Mouse (Mus musculus) adrenal gland, postnatal 36 days (tissue): ENCODE results near the gene Tpm1. TPM values are rescaled to one million over a fixed set of nuclear protein-coding genes. Genes with fewer than 3 reads are reported as not detected.

Source experiments
- DNase-seq, 2 experiments: peaks; one replicate each; pipeline ENCODE4 v3.0.0; 2021; ENCODE audit warnings: mixed read lengths in 1 of 2
- total RNA-seq, 2 experiments: library from RNA; stranded (reverse); gene quantifications; 2 replicates each; pipeline ENCODE4 v1.2.3; 2021

Tpm1 gene
- total RNA-seq, 2 experiments from 2014 or later = 145 to 272 TPM

DNA sequence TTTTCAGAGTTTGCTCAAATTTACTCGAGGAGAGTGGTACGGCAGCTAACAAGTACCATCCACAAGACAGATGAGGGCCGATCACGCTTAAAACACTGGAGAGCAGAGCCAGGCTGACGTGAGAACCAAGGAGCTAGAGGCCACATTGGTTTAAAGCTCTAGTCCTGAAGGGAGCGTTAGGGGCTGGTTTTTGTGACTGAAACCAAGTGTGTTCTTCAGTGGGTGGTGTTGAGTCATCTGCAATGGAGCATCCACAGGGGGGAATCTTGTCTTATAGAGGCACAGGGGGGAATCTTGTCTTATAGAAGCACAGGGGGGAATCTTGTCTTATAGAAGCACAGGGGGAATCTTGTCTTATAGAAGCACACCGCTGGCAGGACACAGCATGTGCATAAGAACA lies 22.3 kb downstream of the Tpm1 start:
- DNase-seq = no peak

GRCm38 (mm10) chr9:67026061-67026460 lies 23.1 kb downstream of the Tpm1 start:
- DNase-seq = no peak

GRCm38 (mm10) chr9:67024889-67025692 lies 24.1 kb downstream of the Tpm1 start:
- peak; percentile 76 to 82 for DNase-seq

DNA sequence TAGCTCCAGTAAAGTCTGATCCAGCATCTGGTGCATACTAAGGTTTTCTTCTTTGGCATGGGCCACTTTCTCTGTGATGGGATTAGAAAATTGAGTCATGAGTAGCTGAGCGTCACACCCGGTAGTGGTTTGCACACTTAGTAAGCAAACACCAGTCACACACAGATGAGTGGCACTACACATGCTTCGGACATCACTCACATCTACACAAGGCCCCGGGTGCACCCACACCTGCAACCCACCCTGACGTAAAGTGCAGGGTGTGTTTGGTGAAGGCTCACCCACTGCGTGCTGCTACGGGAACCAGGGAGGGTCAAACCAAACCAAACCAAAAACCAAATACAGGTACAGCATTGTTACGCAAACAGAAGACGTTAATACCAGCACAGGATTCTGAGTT lies 25.8 kb downstream of the Tpm1 start:
- DNase-seq = no peak

DNA sequence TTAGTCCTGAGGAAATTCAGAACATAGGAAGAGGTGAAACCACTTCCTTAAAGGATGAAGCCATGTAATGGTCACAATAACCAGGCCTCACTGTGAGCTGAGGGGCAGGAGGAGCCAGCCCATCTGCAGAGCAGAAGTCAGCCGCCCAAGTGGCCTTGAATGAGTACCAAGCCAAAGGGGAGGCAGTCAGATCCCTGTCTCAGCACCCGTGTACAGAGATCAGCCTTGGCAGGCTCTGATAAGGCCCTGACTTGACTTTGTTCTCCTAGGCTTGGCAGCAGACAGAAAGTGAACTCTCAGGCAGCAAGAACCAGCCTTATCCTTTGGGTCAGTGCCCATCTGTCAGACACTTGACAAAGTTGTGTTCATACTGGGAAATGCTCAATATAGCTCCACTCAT lies 29.1 kb downstream of the Tpm1 start:
- peak; percentile 75 to 77 for DNase-seq

DNA sequence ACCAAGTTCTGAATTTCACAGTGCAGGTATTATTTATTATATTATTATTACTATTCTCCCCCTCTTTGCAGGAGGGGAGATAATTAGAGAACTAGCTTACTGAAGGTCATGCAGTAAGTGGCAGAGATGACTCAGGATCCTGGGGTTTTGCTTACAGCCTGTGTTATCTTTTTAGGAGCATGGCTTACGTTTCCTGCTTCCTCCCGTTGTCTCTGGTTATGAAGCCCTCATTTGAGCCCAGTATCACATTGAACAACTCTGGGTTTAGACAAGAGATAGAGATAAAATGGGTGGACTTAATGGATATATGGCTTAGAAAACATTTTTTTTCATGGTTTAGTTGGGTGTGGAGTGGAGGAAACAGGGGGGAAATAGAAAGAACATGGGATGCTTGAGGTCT lies 35.7 kb downstream of the Tpm1 start:
- no peak for DNase-seq

- DNase-seq = no peak
These were observed 36.7 kb downstream of the Tpm1 start for GRCm38 (mm10) chr9:67012470-67012869.

DNA sequence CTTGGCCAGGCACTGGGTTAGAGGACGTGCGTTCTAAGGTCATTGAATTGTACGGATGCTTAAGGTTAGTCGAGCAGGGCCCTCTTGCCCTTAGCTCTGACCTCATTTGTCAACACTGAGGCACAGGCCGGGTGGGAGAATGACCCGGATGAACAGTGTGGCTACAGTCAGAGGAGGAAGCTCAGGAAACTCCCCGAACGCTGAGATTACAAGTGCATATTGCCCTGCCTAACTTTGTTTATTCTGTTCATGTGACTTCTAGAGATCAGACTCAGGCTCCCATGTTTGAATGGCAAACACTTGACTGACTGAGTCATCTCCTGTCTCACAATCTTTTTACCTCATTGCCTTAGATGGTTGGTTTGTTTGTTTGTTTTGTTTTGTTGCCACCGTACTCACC lies 37.7 kb downstream of the Tpm1 start:
- no peak for DNase-seq

DNA sequence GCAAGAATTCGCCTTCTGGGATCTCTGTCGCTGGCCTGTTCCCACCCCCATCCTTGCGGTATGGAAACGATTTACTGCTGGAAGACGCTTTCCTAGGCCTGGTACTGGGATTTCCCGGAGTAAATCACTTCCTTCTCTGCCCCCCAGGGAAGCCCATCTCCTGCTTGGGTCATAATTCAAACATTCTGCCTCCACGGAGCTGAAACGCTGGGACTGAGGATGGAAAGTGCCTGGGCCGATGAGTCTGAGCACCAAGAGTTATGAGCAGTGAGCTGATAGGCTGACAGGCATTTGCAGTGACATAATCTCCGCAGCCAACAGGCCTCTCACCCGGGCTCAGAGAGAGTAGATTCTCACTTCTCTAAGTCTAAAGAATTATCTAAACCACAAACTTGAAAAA lies 40.4 kb downstream of the Tpm1 start:
- no peak for DNase-seq

- no peak for DNase-seq
These were observed 42.8 kb downstream of the Tpm1 start for GRCm38 (mm10) chr9:67006376-67006775.

GRCm38 (mm10) chr9:67005161-67005742 lies 44.0 kb downstream of the Tpm1 start:
- no peak for DNase-seq

DNA sequence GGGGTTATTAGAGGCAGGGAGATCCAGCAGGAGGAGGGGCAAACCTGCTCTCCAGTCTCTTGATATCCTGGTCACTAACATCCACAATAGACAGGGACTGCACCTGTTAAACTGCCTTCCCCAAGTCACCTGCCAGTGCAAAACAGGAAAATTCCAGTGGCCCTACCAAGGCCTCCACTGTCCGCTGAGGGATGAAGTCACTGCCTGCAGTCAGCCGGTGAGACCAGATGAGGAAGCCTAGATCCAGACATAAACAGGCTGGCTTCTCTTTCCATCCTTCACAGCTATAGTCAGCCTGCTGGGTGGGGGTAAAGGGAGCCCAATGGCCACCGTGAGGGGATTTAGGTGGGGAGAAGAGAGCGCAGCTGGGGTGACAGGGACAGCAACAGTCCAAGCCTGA lies 45.5 kb downstream of the Tpm1 start:
- DNase-seq = peak; percentile 39 to 40

GRCm38 (mm10) chr9:67003156-67003555 lies 46.0 kb downstream of the Tpm1 start:
- peak; percentile 54 to 57 for DNase-seq

DNA sequence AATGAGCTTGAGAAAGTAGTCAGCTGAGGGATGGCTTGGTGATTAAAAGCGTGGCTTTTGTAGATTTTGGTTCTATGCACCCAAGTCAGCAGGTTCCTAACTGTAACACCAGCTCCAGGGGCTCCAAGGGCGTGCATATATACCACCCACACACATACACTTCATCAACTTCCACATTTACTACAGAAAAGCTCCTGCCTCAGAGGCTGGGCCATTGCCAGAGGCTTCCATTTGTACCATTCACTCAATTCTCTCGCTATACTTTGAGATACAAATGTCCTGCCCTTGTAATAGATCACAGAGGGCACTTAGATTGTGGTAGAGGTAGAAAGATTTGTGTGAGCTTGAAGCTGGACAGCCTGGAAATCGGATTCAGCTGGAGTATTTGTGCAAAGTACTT lies 47.7 kb downstream of the Tpm1 start:
- DNase-seq = no peak

GRCm38 (mm10) chr9:67001050-67001449 lies 48.2 kb downstream of the Tpm1 start:
- peak; percentile 87 to 88 for DNase-seq

- DNase-seq = no peak
These were observed 49.5 kb downstream of the Tpm1 start for GRCm38 (mm10) chr9:66999698-67000097.

GRCm38 (mm10) chr9:66991750-66992410 lies 57.3 kb downstream of the Tpm1 start:
- no peak for DNase-seq

- DNase-seq = no peak
These were observed 58.0 kb downstream of the Tpm1 start for GRCm38 (mm10) chr9:66991021-66991749.

DNA sequence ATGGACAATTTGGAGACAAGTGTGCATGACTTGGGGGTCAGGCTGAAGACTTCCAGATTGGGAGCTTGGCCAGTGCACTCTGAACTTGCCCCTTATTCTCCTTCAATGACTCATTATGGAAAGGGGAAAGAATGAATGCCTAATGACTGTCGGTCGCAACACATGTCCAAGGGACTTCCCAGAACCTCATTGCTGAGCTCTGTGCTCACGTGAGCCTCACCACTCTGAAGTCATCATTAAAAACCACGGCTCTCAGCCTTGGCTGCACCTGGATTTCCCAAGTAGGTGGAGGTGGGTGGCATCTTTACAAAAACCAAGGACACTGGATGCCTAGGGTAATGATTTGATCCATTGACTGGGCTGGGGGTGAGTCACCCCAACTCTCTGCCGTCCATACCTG lies 59.2 kb downstream of the Tpm1 start:
- no peak for DNase-seq

DNA sequence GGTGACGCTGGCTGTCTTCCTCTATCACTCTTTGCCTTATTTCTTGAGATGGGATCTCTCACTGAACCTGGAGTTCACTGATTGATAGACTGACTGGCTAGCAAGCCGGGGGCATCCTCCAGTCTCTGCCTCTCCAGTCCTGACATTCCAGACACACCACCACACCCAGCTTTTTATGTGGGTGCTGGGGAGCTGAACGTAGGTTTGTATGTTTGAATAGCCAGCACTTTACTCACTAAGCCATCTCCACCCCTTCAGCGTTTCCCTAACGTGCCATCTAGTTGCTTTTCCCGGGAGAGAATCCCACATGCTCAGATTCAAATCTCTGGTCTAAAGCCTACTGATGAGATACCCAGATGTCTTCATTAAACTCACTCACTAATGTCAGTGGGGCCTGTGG lies 59.6 kb downstream of the Tpm1 start:
- DNase-seq = no peak

- DNase-seq = peak in 1 of 2 experiments; percentile 24
These were observed 60.3 kb downstream of the Tpm1 start for GRCm38 (mm10) chr9:66988888-66989414.

DNA sequence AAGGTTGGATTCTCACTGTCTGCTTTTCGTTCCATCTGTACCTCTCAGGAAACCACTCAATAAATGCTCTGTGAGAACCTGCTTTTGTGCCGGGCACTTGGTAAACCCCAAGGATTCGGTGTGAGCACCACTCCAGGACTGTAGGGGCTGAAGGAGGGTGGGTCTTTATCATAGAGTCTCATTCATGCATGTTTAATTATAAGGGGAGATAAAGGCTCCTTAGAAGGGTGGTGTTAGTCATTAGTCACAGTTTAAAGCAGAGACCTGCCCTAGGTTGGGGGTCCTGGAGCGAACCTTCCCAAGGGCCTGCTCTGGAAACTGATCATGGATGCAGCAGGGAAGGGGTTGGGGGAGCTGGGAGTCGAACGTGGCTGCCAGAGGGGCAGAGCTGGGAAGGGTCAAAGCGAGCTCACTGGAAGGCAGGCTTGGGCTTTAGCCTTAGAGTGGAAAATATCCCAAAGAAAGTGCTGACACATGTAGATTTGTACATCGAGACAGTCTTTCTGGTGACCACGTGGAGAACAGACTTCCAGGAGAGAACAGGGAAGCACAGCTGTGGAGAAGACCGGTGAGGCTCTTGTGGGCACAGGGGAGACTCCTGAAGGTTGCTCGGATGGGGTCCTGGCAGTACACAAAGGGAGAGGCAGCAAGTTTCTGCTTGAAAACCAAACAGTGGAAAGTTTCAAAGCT lies 60.9 kb downstream of the Tpm1 start:
- no peak for DNase-seq
